Mouse (Mus musculus): ENCODE data around the gene Ess2. TPM values are rescaled to one million over a fixed set of nuclear protein-coding genes. Genes with fewer than 3 reads are reported as not detected.

The Ess2 gene
- polyA plus RNA-seq, 1 experiment: 25.9 TPM

GRCm38 (mm10) chr16:17889689-17890341 is 21.3 kb downstream of the Ess2 start:
- no peak for TF ChIP-seq GATA1 (IDR thresholded peaks at IDR 0.05; ENCODE audit: low read length)

GRCm38 (mm10) chr16:17884116-17884515 is 27.0 kb downstream of the Ess2 start:
- TF ChIP-seq GATA1 (IDR thresholded peaks at IDR 0.05; ENCODE audit: low read length): no peak

GRCm38 (mm10) chr16:17882196-17882595 is 29.0 kb downstream of the Ess2 start:
- no peak for TF ChIP-seq GATA1 (IDR thresholded peaks at IDR 0.05; ENCODE audit: low read length)

GRCm38 (mm10) chr16:17879571-17879970 is 31.6 kb downstream of the Ess2 start:
- TF ChIP-seq GATA1 (IDR thresholded peaks at IDR 0.05; ENCODE audit: low read length): no peak

- no peak for TF ChIP-seq GATA1 (IDR thresholded peaks at IDR 0.05; ENCODE audit: low read length)
Observed at GRCm38 (mm10) chr16:17876096-17876495, 35.1 kb downstream of the Ess2 start.

GRCm38 (mm10) chr16:17875174-17875573 is 36.0 kb downstream of the Ess2 start:
- no peak for TF ChIP-seq GATA1 (IDR thresholded peaks at IDR 0.05; ENCODE audit: low read length)

- peak; percentile 37 for TF ChIP-seq GATA1 (IDR thresholded peaks at IDR 0.05; ENCODE audit: low read length)
Observed at GRCm38 (mm10) chr16:17872995-17873394, 38.2 kb downstream of the Ess2 start.

GRCm38 (mm10) chr16:17871248-17871647 is 39.9 kb downstream of the Ess2 start:
- peak; percentile 81 for TF ChIP-seq GATA1 (IDR thresholded peaks at IDR 0.05; ENCODE audit: low read length)

- TF ChIP-seq GATA1 (IDR thresholded peaks at IDR 0.05; ENCODE audit: low read length): no peak
Observed at GRCm38 (mm10) chr16:17865770-17866169, 45.4 kb downstream of the Ess2 start.

- TF ChIP-seq GATA1 (IDR thresholded peaks at IDR 0.05; ENCODE audit: low read length): no peak
Observed at GRCm38 (mm10) chr16:17865293-17865692, 45.9 kb downstream of the Ess2 start.

GRCm38 (mm10) chr16:17858592-17858991 is 52.6 kb downstream of the Ess2 start:
- no peak for TF ChIP-seq GATA1 (IDR thresholded peaks at IDR 0.05; ENCODE audit: low read length)

- TF ChIP-seq GATA1 (IDR thresholded peaks at IDR 0.05; ENCODE audit: low read length): no peak
Observed at GRCm38 (mm10) chr16:17857157-17857556, 54.0 kb downstream of the Ess2 start.

- TF ChIP-seq GATA1 (IDR thresholded peaks at IDR 0.05; ENCODE audit: low read length): no peak
Observed at GRCm38 (mm10) chr16:17853263-17853662, 57.9 kb downstream of the Ess2 start.

- no peak for TF ChIP-seq GATA1 (IDR thresholded peaks at IDR 0.05; ENCODE audit: low read length)
Observed at GRCm38 (mm10) chr16:17851860-17852259, 59.3 kb downstream of the Ess2 start.

- no peak for TF ChIP-seq GATA1 (IDR thresholded peaks at IDR 0.05; ENCODE audit: low read length)
Observed at GRCm38 (mm10) chr16:17851331-17851730, 59.8 kb downstream of the Ess2 start.

Other genes starting within 250 kb of the Ess2 start
- gene Med15, start 178.5 kb downstream of the Ess2 start, polyA plus RNA-seq (2012): 176 and 227 TPM in 2 replicates
- not detected in 2 replicates for gene Klhl22, start 151.7 kb downstream of the Ess2 start, polyA plus RNA-seq (2012)
- not detected in 2 replicates for gene Scarf2, start 114.1 kb downstream of the Ess2 start, polyA plus RNA-seq (2012)
- gene B830017H08Rik, start 78.2 kb downstream of the Ess2 start, polyA plus RNA-seq (2012): not detected in 2 replicates
- gene Car15, start 73.0 kb downstream of the Ess2 start, polyA plus RNA-seq (2012): 0.62 and 1.5 TPM in 2 replicates
- gene Gm20518, start 19.7 kb downstream of the Ess2 start, polyA plus RNA-seq (2012): 0.28 and 0.68 TPM in 2 replicates
- not detected in 2 replicates for gene Tssk1, start 17.1 kb downstream of the Ess2 start, polyA plus RNA-seq (2012)
- 17.4 and 26.3 TPM in 2 replicates for gene Dgcr2, start 12.8 kb downstream of the Ess2 start, polyA plus RNA-seq (2012)
- not detected in 2 replicates for gene Tssk2, start 12.7 kb downstream of the Ess2 start, polyA plus RNA-seq (2012)
- gene Gsc2, start 3.7 kb upstream of the Ess2 start, polyA plus RNA-seq (2012): not detected in 2 replicates
- gene Slc25a1, start 16.9 kb upstream of the Ess2 start, polyA plus RNA-seq (2012): 219 and 287 TPM in 2 replicates
- not detected in 2 replicates for gene Vpreb2, start 69.1 kb upstream of the Ess2 start, polyA plus RNA-seq (2012)
- 41.0 and 45.2 TPM in 2 replicates for gene Dgcr6, start 141.5 kb upstream of the Ess2 start, polyA plus RNA-seq (2012)
- gene Prodh, start 178.9 kb upstream of the Ess2 start, polyA plus RNA-seq (2012): 6.0 and 7.7 TPM in 2 replicates
- 0.03 TPM in 1 of 2 replicates, not detected in the other for gene Rtn4r, start 216.3 kb upstream of the Ess2 start, polyA plus RNA-seq (2012)